Comparison of ENCODE assay signal across 9 mouse cellular contexts in the genomic region with DNA sequence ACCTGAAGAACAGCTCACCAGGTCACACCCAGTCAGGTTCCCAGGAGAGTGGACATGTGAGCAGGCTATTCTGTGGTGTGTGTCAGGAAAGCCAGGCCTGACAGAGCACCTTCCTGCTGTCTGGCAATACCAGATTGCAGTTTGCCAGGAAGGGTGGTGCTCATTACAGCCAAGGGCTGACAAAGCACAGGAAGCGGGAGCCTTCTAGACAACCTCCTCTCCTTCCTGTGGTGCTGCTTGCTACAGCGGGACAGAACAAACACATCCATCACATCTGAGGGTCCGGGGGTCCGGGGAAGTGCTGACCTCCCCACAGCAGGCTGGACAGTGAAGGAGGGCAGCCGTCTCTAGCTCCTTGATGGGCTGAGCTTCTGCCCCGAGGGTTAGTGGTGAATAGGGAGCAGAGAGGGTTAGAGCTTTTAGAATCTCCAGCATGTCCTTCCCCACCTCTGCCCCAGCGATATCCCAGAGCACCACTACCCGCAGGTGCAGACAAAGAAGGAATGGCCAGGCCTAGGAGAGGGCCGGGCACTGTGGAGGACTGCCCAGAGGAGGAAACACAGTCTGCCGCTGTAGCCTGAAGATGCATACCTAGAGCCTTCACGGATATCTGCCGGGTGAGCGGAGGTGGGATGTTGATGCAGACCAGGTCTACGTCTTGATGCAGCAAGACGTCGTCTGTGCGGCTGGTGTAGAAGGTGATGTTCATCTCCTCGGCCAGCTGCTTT. TPM values are rescaled to one million over a fixed set of nuclear protein-coding genes. Genes with fewer than 3 reads are reported as not detected.
DNase-seq lines count a peak whose midpoint lies in the region; ATAC-seq lines count a peak whose summit lies in the region.
"Had no signal": no experiment of that assay in that cellular context is flagged by ENCODE, and none has a peak within 500 bp of the region (broad histone marks: within the 10 kb centered on the region; RNA-seq: fewer than 3 reads in every experiment).

No protein-coding gene starts in this region.

- no peak overlapping the region for H3K4me3 ChIP-seq in hindbrain, embryonic 15.5 days
- no peak overlapping the region for H3K4me3 ChIP-seq in hindbrain, embryonic 14.5 days (replicated peaks; ENCODE audit: low read length)
- no peak overlapping the region for H3K4me3 ChIP-seq in embryonic facial prominence, embryonic 14.5 days (ENCODE audit: low read depth, low read length)
- H3K4me3 ChIP-seq in lung, embryonic 16.5 days (ENCODE audit: low read length), result no peak overlapping the region
- H3K4me3 ChIP-seq in neural tube, embryonic 15.5 days (replicated peaks), result no peak overlapping the region

- no peak for DNase-seq in hindbrain, embryonic 14.5 days (ENCODE audit: low spot score)
- peak; percentile 42 for DNase-seq in embryonic facial prominence, embryonic 14.5 days (ENCODE audit: low spot score)
- peak; percentile 54 to 72 for DNase-seq in kidney, adult 8-10 months
- no peak for DNase-seq in left cerebral cortex, postnatal 25 days (ENCODE audit: low spot score in 2 of 2)
- no peak for DNase-seq in cerebellum, postnatal 14 days

- no peak overlapping the region for H3K4me2 ChIP-seq in hindbrain, embryonic 15.5 days
- H3K4me2 ChIP-seq in hindbrain, embryonic 14.5 days (replicated peaks), result no peak overlapping the region
- no peak overlapping the region for H3K4me2 ChIP-seq in embryonic facial prominence, embryonic 14.5 days (ENCODE audit: low read depth, low read length)
- peak overlapping the region; percentile 9; the same call in 1 of the 2 replicates for H3K4me2 ChIP-seq in lung, embryonic 16.5 days (ENCODE audit: low read depth, low read length)
- no peak overlapping the region for H3K4me2 ChIP-seq in neural tube, embryonic 15.5 days

- 0 out of 2 replicates have a peak, but pooled peaks have one; percentile 27 for ATAC-seq in hindbrain, embryonic 15.5 days (ENCODE audit: low FRiP score, low read depth)
- ATAC-seq in hindbrain, embryonic 14.5 days (ENCODE audit: low FRiP score), result no peak
- ATAC-seq in embryonic facial prominence, embryonic 14.5 days (ENCODE audit: low read depth), result no peak
- ATAC-seq in lung, embryonic 16.5 days (ENCODE audit: low read depth), result peak; percentile 92
- no peak for ATAC-seq in neural tube, embryonic 15.5 days (ENCODE audit: low FRiP score)

- H3K27me3 ChIP-seq in hindbrain, embryonic 15.5 days, result no peaks in the 10 kb centered on the region
- no peaks in the 10 kb centered on the region for H3K27me3 ChIP-seq in hindbrain, embryonic 14.5 days (ENCODE audit: control insufficient read depth, insufficient read depth, low read length)
- H3K27me3 ChIP-seq in embryonic facial prominence, embryonic 14.5 days (replicated peaks; ENCODE audit: control insufficient read depth, insufficient read depth, low read length), result no peaks in the 10 kb centered on the region
- H3K27me3 ChIP-seq in lung, embryonic 16.5 days (ENCODE audit: control insufficient read depth, insufficient read depth, low read depth, low read length), result no peaks in the 10 kb centered on the region
- no peaks in the 10 kb centered on the region for H3K27me3 ChIP-seq in neural tube, embryonic 15.5 days (replicated peaks)

- H3K36me3 ChIP-seq in hindbrain, embryonic 15.5 days, result peaks cover 40% of the 10 kb centered on the region
- peaks cover 52% of the 10 kb centered on the region for H3K36me3 ChIP-seq in hindbrain, embryonic 14.5 days (replicated peaks; ENCODE audit: control insufficient read depth, insufficient read depth)
- H3K36me3 ChIP-seq in embryonic facial prominence, embryonic 14.5 days (ENCODE audit: control insufficient read depth, insufficient read depth, low read length), result peaks cover 33% of the 10 kb centered on the region
- peaks cover 5% of the 10 kb centered on the region; the same call in 1 of the 2 replicates for H3K36me3 ChIP-seq in lung, embryonic 16.5 days (ENCODE audit: control insufficient read depth, insufficient read depth, low read length)
- H3K36me3 ChIP-seq in neural tube, embryonic 15.5 days, result peaks cover 54% of the 10 kb centered on the region

- H3K27ac ChIP-seq in hindbrain, embryonic 15.5 days (replicated peaks), result no peak overlapping the region
- H3K27ac ChIP-seq in hindbrain, embryonic 14.5 days, result no peak overlapping the region
- H3K27ac ChIP-seq in embryonic facial prominence, embryonic 14.5 days (replicated peaks; ENCODE audit: low read depth, low read length), result no peak overlapping the region
- H3K27ac ChIP-seq in lung, embryonic 16.5 days (ENCODE audit: low read length), result peak overlapping the region; percentile 72
- H3K27ac ChIP-seq in neural tube, embryonic 15.5 days (replicated peaks), result no peak overlapping the region

- H3K9me3 ChIP-seq in hindbrain, embryonic 15.5 days, result no peaks in the 10 kb centered on the region
- no peaks in the 10 kb centered on the region for H3K9me3 ChIP-seq in hindbrain, embryonic 14.5 days (ENCODE audit: control insufficient read depth, low read length)
- H3K9me3 ChIP-seq in embryonic facial prominence, embryonic 14.5 days (ENCODE audit: control insufficient read depth, low read length), result no peaks in the 10 kb centered on the region
- H3K9me3 ChIP-seq in lung, embryonic 16.5 days (ENCODE audit: control insufficient read depth, low read length), result no peaks in the 10 kb centered on the region
- H3K9me3 ChIP-seq in neural tube, embryonic 15.5 days (replicated peaks), result no peaks in the 10 kb centered on the region

- 83% methylated on average over 18 of the region's 18 CpGs for WGBS in hindbrain, embryonic 15.5 days
- 95% methylated on average over 18 of the region's 18 CpGs for whole genome bisulfite sequencing in hindbrain, embryonic 14.5 days
- WGBS in embryonic facial prominence, embryonic 14.5 days, result 86% methylated on average over 18 of the region's 18 CpGs
- 65% methylated on average over 18 of the region's 18 CpGs for WGBS in lung, embryonic 16.5 days
- WGBS in neural tube, embryonic 15.5 days, result 82% methylated on average over 18 of the region's 18 CpGs

- no peak overlapping the region for H3K9ac ChIP-seq in hindbrain, embryonic 15.5 days
- no peak overlapping the region for H3K9ac ChIP-seq in hindbrain, embryonic 14.5 days
- H3K9ac ChIP-seq in embryonic facial prominence, embryonic 14.5 days (ENCODE audit: low read depth, low read length), result no peak overlapping the region; the same call in 1 of the 2 replicates
- no peak overlapping the region; the same call in 1 of the 2 replicates for H3K9ac ChIP-seq in lung, embryonic 16.5 days (ENCODE audit: low read length)
- H3K9ac ChIP-seq in neural tube, embryonic 15.5 days (replicated peaks), result no peak overlapping the region

- intact Hi-C loops in left cerebral cortex, postnatal 25 days (cut with DNase I), result no loop called here

- no peaks in the 10 kb centered on the region for H3K4me1 ChIP-seq in hindbrain, embryonic 15.5 days (replicated peaks)
- H3K4me1 ChIP-seq in hindbrain, embryonic 14.5 days (replicated peaks; ENCODE audit: control insufficient read depth, insufficient read depth, low read length), result no peaks in the 10 kb centered on the region
- H3K4me1 ChIP-seq in embryonic facial prominence, embryonic 14.5 days (ENCODE audit: control insufficient read depth, insufficient read depth, low read length), result no peaks in the 10 kb centered on the region
- H3K4me1 ChIP-seq in lung, embryonic 16.5 days (replicated peaks; ENCODE audit: control insufficient read depth, insufficient read depth, low read length), result no peaks in the 10 kb centered on the region
- no peaks in the 10 kb centered on the region for H3K4me1 ChIP-seq in neural tube, embryonic 15.5 days

RNA-seq across cellular contexts. Expression of a gene that starts 19.6 kb away (rescaled TPM):
- polyA plus RNA-seq in hindbrain, embryonic 15.5 days (2015; fragmentation: Nextera tagmentation; extraction: Ambion mirVana), result 15.7 and 16.6 TPM in 2 replicates
- polyA plus RNA-seq in hindbrain, embryonic 14.5 days (2014; fragmentation: Nextera tagmentation; extraction: Ambion mirVana), result 11.6 and 13.4 TPM in 2 replicates
- 20.7 and 20.8 TPM in 2 replicates for polyA plus RNA-seq in embryonic facial prominence, embryonic 14.5 days (2014; fragmentation: Nextera tagmentation; extraction: Ambion mirVana)
- 23.0 and 27.0 TPM in 2 replicates for polyA plus RNA-seq in lung, embryonic 16.5 days (2015; fragmentation: Nextera tagmentation; extraction: Ambion mirVana)
- 1 to 10 TPM; 8.7 to 9.8 TPM for total RNA-seq in left cerebral cortex, postnatal 25 days (2021)
- polyA plus RNA-seq in neural tube, embryonic 15.5 days (2015; fragmentation: Nextera tagmentation; extraction: Ambion mirVana), result 13.9 and 16.2 TPM in 2 replicates

RNA-seq across cellular contexts. Expression of a gene that starts 20.1 kb away (rescaled TPM):
- polyA plus RNA-seq in hindbrain, embryonic 15.5 days (2015; fragmentation: Nextera tagmentation; extraction: Ambion mirVana), result 0.20 and 0.23 TPM in 2 replicates
- polyA plus RNA-seq in hindbrain, embryonic 14.5 days (2014; fragmentation: Nextera tagmentation; extraction: Ambion mirVana), result 0.22 and 0.27 TPM in 2 replicates
- polyA plus RNA-seq in embryonic facial prominence, embryonic 14.5 days (2014; fragmentation: Nextera tagmentation; extraction: Ambion mirVana), result 0.42 TPM in 1 of 2 replicates, not detected in the other
- 0.19 TPM in 1 of 2 replicates, not detected in the other for polyA plus RNA-seq in lung, embryonic 16.5 days (2015; fragmentation: Nextera tagmentation; extraction: Ambion mirVana)
- total RNA-seq in left cerebral cortex, postnatal 25 days (2021), result under 1 TPM; 0.53 to 0.60 TPM
- 0.22 and 0.35 TPM in 2 replicates for polyA plus RNA-seq in neural tube, embryonic 15.5 days (2015; fragmentation: Nextera tagmentation; extraction: Ambion mirVana)
- polyA plus RNA-seq: large intestine, adult 2 months had no signal

RNA-seq across cellular contexts. Expression of a gene that starts 26.6 kb away (rescaled TPM):
- polyA plus RNA-seq in hindbrain, embryonic 15.5 days (2015; fragmentation: Nextera tagmentation; extraction: Ambion mirVana), result 55.1 and 57.1 TPM in 2 replicates
- 53.7 and 56.2 TPM in 2 replicates for polyA plus RNA-seq in hindbrain, embryonic 14.5 days (2014; fragmentation: Nextera tagmentation; extraction: Ambion mirVana)
- 17.8 and 18.4 TPM in 2 replicates for polyA plus RNA-seq in embryonic facial prominence, embryonic 14.5 days (2014; fragmentation: Nextera tagmentation; extraction: Ambion mirVana)
- polyA plus RNA-seq in lung, embryonic 16.5 days (2015; fragmentation: Nextera tagmentation; extraction: Ambion mirVana), result 15.2 and 17.6 TPM in 2 replicates
- 10 to 100 TPM; 41.2 to 46.6 TPM for total RNA-seq in left cerebral cortex, postnatal 25 days (2021)
- polyA plus RNA-seq in neural tube, embryonic 15.5 days (2015; fragmentation: Nextera tagmentation; extraction: Ambion mirVana), result 47.9 and 59.6 TPM in 2 replicates

RNA-seq across cellular contexts. Expression of a gene that starts 26.7 kb away (rescaled TPM):
- 85.1 and 92.6 TPM in 2 replicates for polyA plus RNA-seq in hindbrain, embryonic 15.5 days (2015; fragmentation: Nextera tagmentation; extraction: Ambion mirVana)
- polyA plus RNA-seq in hindbrain, embryonic 14.5 days (2014; fragmentation: Nextera tagmentation; extraction: Ambion mirVana), result 71.3 and 78.1 TPM in 2 replicates
- polyA plus RNA-seq in embryonic facial prominence, embryonic 14.5 days (2014; fragmentation: Nextera tagmentation; extraction: Ambion mirVana), result 56.4 and 58.7 TPM in 2 replicates
- polyA plus RNA-seq in lung, embryonic 16.5 days (2015; fragmentation: Nextera tagmentation; extraction: Ambion mirVana), result 69.1 and 71.3 TPM in 2 replicates
- 10 to 100 TPM; 44.5 to 51.9 TPM for total RNA-seq in left cerebral cortex, postnatal 25 days (2021)
- 81.1 and 89.4 TPM in 2 replicates for polyA plus RNA-seq in neural tube, embryonic 15.5 days (2015; fragmentation: Nextera tagmentation; extraction: Ambion mirVana)

RNA-seq across cellular contexts. Expression of a gene that starts 30.9 kb away (rescaled TPM):
- polyA plus RNA-seq in hindbrain, embryonic 15.5 days (2015; fragmentation: Nextera tagmentation; extraction: Ambion mirVana), result 81.2 and 88.3 TPM in 2 replicates
- 62.7 and 71.7 TPM in 2 replicates for polyA plus RNA-seq in hindbrain, embryonic 14.5 days (2014; fragmentation: Nextera tagmentation; extraction: Ambion mirVana)
- 14.7 and 15.1 TPM in 2 replicates for polyA plus RNA-seq in embryonic facial prominence, embryonic 14.5 days (2014; fragmentation: Nextera tagmentation; extraction: Ambion mirVana)
- 22.4 and 25.3 TPM in 2 replicates for polyA plus RNA-seq in lung, embryonic 16.5 days (2015; fragmentation: Nextera tagmentation; extraction: Ambion mirVana)
- 10 to 100 TPM; 22.0 to 25.5 TPM for total RNA-seq in left cerebral cortex, postnatal 25 days (2021)
- 60.5 and 73.8 TPM in 2 replicates for polyA plus RNA-seq in neural tube, embryonic 15.5 days (2015; fragmentation: Nextera tagmentation; extraction: Ambion mirVana)

Comparison
In these comparisons a context has a peak if more than half of its experiments do, and no peak if none do; other contexts are left out.
1. ATAC-seq: peak in hindbrain, embryonic 15.5 days (single experiment) and lung, embryonic 16.5 days (single experiment); none in hindbrain, embryonic 14.5 days (single experiment), embryonic facial prominence, embryonic 14.5 days (single experiment) and neural tube, embryonic 15.5 days (single experiment).
2. DNase-seq: peak in embryonic facial prominence, embryonic 14.5 days (single experiment) and kidney, adult 8-10 months (2 of 2); none in hindbrain, embryonic 14.5 days (single experiment), left cerebral cortex, postnatal 25 days (0 of 2) and cerebellum, postnatal 14 days (0 of 2).